Mouse (Mus musculus) testis, postnatal 14 days (tissue): ENCODE measurements around the gene Hyal3.
"Not testable (repeated sequence)": the region's sequence is repeated elsewhere in the genome, so short reads cannot be mapped to it uniquely, and the experiment has no call there.

Source experiments
- DNase-seq: peaks from one replicate; pipeline ENCODE4 v3.0.0; 2021; ENCODE audit warnings: low spot score

Hyal3 gene

GRCm38 (mm10) chr9:107550491-107551116, 30.0 kb upstream of the Hyal3 start:
- DNase-seq = no peak

GRCm38 (mm10) chr9:107551117-107551889, 29.3 kb upstream of the Hyal3 start, which contains the start of gene Rassf1:
TSS of gene Rassf1 (plus strand) at chr9:107551555.
- no peak for DNase-seq

DNA sequence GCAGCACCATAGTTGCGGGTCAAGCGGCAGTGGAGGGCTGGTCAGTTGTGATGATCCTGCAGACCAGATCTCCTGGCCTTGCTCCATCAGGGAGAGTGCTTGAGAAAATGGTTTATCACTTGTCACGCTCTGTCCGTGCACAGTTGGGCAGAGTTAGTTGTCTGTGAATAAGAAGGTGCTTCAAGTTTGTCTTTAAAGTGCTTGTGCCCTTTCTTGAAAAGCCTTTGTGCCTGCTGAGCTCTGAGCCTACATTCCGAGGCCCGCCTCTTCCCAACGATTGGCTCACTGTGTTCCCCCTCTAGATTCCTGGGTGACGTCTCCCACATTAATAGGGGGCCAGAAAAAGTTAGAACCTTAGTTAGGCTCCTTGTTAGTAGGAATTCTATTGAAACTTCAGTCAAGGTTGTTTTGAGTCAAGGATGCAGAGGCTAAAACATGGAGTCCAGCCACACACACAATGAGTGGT, 28.7 kb upstream of the Hyal3 start:
- no peak for DNase-seq

DNA sequence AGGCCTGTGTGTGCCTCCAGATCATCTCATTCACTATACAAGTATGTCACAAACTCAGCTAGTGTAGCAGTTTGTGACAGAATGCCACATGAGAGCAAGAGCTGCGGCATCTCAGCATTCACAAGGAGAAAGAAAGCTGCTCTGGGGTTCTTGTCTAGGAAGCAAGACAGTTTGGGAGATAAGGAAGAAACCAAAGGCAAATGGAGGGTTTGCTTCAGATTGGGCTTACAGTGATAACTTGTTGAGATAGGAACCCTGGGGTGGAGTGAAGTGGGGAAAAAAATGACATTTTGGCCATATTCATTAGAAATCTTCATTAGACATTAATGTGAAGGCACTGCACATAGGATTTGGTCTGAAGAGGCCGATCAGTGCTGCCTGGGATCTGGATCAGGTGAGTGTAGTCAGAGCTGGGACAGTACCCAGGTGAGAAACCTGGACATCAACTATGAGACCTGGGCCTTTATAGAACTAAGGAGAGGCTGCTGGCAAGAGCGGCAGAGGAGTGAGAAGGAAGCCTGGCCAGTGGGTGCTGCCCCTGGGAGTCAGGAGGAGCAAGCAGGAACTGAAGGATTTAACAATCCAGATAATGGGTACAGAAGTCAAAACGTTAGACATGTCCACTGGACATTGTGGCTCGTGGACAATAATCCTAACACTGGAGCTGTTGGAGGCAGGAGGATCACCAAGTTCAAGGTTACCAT, 27.8 kb upstream of the Hyal3 start:
- no peak for DNase-seq

- peak; percentile 69 for DNase-seq
These were observed 26.9 kb upstream of the Hyal3 start for GRCm38 (mm10) chr9:107553541-107554318.

DNA sequence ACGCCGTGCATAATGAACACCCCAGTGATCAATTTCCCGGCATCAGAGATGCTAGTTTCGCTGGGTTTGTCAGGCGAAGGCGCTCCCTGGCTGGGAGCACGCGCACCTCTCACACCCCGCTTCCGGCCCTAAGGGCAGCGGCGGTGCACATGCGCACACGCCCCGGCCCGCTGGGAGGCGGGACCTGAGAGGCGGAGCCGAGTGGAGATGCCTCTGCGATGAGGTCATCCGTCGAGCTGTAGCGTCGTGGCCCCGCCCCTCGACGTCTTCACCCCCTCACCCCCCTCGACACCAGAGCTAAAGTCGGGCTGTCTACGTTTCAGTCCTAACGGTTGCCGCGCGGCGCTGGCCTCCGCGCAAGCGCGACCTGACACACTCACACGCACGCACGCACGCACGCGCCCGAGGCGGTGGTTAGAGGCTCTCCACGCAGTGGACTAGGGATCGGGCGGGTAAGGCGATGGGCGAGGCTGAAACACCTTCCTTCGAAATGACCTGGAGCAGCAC, 26.2 kb upstream of the Hyal3 start:
- DNase-seq = peak; percentile 96

GRCm38 (mm10) chr9:107555031-107555457, 25.6 kb upstream of the Hyal3 start:
- DNase-seq = no peak

DNA sequence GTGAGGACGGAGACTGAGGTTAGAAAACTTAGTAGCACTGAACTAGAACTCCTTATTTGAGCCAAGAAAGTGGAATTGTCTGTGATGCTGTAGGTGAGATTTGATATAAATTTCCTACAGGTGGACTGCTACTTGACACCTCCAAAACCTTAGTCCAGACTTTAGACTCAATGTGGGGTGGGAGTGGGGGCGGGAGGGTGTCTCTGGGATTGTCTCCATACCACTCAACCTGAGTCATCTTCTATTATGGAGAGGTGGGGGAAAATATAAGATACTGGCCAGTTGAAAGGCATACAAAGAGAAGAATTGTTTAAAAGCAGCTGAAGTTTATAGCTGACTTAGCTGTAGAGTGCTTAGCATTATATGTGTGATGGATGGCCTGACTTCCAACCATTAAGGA, 24.9 kb upstream of the Hyal3 start:
- DNase-seq = no peak

DNA sequence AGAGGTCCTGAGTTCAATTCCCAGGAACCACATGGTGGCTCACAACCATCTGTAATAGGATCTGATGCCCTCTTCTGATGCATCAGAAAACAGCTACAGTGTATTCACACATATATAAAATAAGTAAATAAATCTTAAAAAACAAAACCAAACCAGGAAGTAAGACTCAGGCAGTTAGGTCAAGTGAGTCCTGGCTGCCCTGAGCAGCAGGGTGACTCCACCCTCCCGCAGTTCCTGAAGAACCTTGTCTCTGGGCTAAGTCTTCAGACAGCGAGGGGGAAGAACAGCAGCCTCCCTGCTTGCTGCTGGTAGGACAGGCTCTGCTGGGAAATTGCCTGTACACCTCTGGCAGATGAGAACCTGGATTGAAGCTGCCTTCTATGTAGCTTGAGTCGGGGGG, 24.3 kb upstream of the Hyal3 start:
- no peak for DNase-seq

DNA sequence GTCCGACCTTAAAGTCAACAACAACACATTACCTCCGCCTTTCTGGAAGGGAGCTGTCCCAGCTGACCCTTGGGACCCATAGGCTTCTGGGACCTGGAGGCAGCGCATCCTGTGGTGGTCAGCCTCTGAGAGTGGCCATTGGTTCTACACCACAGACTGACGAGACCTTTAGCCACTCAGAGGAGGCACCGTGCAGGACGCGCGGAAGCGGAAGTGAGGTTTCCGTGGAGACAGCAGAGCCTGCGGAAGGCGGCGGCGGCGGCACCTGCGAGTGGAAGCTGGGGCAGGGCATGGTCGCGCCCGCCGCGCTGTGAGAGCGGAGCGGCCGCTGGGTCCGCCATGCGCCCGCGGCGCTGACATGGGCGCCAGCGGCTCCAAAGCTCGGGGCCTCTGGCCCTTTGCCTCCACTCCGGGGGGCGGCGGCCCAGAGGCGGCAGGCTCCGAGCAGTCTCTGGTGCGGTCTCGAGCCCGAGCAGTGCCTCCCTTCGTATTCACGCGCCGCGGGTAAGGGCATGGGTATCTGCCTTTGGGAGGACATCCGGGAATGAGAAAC, 17.5 kb upstream of the Hyal3 start, which contains the start of gene Tusc2:
Tusc2 (plus strand) TSS at position 227 of the 553 bp plus-strand sequence.
- peak; percentile 95 for DNase-seq

GRCm38 (mm10) chr9:107565556-107565955, 15.1 kb upstream of the Hyal3 start:
- DNase-seq = not testable (repeated sequence)

DNA sequence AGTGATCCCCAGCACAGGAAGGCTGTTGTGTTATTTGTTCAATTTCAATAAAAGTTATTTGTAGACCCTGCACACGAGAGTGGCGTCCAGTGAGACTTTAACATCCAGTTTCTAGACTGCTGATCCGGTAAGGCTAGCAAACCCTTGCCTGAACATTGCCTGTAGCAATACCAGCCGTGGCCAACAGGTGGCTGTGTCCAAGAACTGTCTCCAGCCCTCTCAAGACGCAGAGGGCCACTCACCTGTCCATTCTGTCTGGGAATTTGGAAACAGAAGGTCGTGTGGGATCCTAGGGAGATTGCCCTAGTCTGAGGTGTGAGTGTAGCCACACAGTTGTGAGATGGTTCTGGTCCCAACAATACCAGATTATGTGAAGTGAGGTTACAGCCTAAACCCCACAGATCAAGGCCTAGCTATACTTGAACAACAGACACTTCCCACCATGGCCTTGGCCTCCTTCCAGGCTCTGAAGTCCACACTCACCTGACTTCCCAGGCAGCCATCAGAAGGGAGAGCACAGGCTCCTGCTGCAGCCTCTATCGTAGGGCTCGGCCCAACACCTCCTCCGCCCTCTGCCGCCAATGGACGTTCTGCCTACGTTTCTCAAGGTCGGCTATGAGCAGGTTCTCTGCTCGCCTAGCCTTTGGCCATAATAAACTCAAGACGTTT, 14.4 kb upstream of the Hyal3 start:
- no peak for DNase-seq

DNA sequence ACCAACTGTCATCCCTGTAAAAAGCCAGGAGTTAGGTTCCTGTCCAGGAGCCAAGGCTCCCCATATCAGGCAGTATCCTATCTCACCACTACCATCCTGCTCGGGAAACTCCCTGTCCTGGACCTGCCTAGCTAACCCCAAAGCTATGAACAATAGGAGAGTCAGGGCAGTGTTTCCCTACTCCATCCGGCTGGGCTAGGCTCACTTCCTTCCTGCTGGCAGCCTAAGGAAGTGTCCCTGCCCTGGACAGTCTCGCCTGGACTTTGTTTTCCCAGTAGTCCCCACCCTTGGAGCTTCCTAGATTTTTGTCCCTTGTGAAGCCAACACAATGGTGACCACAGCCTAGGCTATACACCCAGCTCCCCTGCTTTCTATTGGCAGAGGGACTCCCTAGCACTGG, 13.8 kb upstream of the Hyal3 start:
- no peak for DNase-seq

GRCm38 (mm10) chr9:107567702-107568319, 12.8 kb upstream of the Hyal3 start, which contains the start of gene Hyal2:
TSS of gene Hyal2 (plus strand) at chr9:107567945.
- DNase-seq = no peak

DNA sequence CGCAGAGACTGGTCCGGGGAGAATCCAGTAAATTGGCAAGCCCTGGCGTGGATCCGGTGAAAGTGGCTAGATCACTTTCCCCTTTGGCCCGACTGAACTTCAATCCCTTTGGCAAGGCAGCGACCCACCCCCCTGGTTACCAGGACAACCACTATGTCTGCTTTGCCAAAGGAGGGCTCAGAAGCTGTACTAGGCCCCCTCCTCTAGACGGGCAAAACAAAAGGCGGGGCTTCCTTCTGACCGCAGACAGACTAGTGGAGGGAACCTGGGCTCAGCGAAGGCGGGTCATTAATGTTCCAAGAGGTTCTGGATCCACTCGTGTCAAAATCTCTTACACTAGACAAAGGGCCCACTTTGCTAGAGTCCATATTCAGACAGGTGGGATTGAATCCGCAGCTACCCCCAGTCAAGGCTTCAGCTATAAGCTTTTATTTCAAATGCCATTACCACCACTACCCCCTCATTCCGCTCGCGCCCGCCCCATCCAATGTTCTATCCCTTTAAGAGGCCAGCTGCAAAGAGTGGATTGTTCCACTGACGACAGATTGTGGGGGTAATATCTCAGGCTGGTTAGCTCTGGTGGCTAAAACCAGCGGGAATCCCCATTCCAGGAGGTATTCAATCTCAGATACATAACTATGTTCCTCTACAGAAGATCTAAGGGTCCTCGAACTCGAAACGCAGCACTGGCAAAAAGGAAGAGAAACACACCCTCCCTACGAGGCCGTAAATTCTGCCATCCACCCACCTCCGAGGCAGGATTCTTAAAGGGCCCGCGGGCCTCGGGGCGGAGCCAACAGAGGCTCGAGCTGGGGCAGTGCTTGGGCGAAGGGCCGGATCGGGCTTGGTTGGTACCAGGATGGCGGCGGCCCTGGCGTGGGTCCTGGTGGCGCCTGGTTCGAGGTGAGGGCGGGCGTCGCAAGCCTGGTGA, 12.0 kb upstream of the Hyal3 start:
- DNase-seq = peak; percentile 86

DNA sequence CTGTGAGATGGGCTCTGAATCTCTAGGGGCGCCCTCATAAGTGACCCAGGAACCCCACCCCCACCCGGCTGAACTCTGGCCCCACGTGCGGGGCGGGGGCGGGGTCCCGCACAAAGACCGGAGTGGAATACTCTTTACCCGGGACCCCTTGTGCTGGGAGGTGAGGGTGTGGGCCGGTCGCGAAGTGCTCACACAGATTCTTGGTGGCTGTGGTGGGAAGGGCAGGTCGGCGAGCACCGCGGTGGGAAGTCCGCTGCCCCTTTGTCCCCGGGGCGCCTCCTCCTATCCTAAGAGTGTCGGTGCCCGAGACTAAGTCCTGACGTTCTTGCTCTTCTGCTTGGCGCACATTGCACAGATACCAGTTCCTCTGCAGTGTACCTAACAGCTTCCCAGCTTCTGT, 11.3 kb upstream of the Hyal3 start:
- peak; percentile 61 for DNase-seq

DNA sequence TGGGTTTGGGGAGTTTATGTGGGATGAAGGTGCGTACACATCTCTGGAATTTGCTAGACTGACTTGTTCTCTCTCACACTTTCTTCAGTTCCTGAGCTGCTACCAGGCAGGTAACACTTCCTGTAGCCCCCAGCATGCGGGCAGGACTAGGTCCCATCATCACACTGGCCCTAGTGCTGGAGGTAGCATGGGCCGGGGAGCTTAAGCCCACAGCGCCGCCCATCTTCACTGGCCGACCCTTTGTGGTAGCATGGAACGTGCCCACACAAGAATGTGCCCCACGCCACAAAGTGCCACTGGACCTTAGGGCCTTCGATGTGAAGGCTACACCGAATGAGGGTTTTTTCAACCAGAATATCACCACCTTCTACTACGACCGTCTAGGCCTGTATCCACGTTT, 10.6 kb upstream of the Hyal3 start:
- no peak for DNase-seq

DNA sequence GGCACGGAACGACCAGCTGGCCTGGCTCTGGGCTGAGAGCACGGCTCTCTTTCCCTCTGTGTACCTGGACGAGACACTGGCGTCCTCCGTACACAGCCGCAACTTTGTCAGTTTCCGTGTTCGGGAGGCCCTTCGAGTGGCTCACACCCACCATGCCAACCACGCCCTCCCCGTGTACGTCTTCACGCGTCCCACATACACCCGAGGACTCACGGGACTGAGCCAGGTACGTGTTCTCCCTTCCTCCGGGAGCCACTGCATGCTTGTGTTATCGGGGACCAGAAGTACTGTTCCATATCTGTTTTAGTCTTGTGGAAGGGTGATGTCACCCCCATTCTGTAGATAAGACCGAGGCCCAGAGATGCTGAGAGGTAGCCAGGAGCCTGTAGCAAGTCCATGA, 9.8 kb upstream of the Hyal3 start:
- no peak for DNase-seq
